Mouse (Mus musculus): ENCODE data around the gene Thpo. TPM values are rescaled to one million over a fixed set of nuclear protein-coding genes. Genes with fewer than 3 reads are reported as not detected.

Thpo gene
- polyA plus RNA-seq, 3 experiments from 2014 or later, result not detected

DNA sequence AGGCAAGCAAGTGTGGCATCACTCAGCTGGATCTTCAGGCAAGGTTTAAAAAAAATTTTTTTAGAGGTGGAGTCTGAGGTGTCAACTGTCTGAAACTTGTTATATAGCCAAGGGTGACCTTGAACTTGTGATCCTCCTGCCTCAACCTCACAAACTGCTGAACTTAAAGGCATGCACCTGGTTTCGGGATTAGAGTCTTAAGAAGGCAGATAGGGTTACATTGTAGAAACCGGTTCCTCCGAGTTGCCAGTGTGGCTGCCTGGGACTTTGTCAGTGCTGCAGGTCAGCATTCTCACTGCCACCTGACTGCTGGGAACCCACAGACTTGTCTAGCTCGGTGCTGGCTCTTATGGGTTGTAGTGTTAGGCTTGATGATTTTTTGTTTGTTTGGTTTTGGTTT, 11.1 kb downstream of the Thpo start:
- ATAC-seq, result no peak

DNA sequence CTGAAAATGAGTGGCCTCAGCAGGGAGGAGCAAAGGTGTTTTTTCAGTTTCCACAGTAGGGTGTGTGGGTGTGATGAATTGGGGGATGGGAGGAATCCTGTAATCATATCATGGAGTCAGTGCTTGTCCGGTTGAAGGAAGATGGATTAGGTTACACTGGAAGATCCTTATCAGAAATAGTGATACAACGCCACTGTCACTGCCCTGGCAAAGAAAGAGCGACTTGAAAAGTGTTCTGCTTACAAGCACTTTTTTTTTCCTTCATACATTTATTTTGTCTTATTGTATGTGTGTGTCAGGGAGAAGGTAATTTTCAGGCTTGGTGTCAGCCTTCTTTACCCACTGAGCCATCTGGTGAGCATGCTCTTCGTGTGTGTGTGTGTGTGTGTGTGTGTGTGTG, 11.6 kb downstream of the Thpo start:
- ATAC-seq, result no peak

DNA sequence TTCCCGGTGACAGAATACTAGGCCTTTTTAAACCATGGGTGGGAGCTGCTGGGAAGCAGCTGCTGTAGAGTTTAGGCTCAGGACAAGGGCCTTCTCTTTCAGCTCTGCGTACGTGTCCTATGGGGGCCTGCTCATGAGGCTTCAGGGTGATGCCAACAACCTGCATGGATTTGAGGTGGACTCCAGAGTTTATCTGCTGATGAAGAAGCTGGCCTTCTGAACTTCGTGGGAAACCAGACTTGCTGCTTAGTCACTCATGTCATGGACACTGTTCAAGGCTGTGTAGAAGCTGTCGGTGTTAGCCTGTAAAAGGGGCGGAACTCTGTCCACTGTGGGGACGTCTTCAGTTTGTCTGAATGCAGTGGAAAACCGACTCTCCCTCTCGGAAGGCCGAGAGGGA, 12.5 kb downstream of the Thpo start:
- no peak for ATAC-seq

DNA sequence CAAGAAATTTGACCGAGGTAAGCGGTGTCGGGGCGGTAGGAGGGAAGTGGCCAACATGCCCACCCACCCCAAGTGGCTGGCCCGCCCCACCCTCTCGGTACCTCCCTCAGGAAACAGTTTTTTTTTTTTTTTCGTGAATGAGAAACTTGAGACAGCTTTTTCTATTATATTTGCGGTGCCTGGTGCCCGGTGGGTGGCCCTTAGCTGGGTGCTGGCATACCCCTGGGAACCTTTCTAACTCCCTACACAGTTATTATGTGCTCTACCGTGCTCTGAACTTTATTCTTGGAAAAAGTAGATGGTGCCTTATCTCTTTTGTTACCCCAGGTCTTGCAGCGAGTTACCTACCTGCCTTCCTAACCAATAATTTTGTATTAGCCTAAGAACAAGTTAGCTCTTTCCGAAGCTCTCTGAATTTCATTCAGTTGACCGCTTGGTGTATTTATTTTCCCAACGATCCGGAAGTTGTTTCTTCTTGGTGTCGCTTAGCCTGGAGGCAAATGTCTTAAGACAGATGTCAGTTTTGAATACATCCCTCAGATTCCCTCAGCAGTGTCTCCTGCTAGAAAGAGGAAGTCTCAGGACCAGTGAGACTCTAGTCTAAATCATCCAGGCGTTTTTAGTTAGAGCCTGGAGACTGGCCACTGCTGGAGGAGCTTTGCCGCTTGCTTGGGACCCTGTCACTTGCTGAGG, 16.2 kb downstream of the Thpo start:
- ATAC-seq, result no peak

DNA sequence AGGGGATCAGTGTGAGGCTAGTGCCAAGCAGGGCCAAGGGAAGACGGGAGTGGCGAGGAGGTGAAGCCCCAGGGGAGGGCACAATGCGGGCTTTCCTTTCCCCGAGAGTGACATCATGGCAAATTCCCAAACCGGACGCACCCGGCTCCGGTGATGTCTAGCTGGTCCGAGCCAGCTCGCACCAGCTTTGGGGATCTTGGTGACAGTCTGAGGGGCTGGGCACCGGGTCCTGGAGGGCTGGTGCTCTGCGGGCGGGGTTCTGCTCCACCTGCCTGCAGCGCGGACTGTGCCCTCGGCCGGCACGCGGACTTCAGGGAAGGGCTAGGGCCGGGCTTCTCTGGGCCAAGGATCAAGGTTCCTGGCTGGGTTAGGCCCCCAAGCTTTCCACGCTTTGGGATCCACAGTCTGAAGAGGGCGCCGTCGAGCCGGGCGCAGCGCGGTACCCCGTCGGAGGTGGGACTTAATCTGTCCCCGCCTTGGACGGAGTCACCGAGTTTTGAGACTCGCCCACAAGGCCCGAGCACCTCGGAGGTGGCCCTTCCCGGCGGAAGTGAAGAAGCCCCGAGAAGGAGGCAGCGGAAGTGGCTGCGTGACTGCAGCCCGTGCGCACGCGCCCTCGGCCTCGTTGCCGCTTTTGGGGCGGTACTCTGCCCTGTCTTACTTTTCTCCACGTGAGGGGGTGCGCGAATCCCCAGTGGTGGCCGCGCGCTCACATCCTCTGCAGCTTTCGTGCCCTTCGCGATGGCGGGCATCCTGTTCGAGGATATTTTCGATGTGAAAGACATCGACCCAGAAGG, 16.9 kb downstream of the Thpo start, which contains the start of the genes Polr2h and Clcn2:
TSS of gene Polr2h (plus strand) at position 485 of the 797 bp plus-strand sequence.
TSS of gene Clcn2 (minus strand) at position 566 of the 797 bp plus-strand sequence.
- peak; percentile 87 for ATAC-seq

DNA sequence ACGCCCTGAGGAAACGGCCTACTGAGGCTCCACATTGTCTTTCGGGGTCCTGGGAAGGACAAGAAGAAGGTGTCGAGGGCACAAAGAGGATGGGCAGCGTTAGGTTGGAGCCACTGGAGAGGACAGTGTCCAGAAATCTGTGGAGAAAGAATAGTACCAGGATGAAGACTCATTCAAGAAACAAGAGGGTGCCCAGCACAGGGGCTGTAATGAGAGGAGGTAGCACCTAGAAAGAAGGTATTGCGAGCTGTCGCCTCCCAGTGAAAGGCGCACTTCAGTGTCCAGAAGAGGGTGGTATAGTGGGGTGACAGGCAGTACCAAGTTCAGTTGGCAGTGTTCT, 17.5 kb downstream of the Thpo start:
- no peak for ATAC-seq

DNA sequence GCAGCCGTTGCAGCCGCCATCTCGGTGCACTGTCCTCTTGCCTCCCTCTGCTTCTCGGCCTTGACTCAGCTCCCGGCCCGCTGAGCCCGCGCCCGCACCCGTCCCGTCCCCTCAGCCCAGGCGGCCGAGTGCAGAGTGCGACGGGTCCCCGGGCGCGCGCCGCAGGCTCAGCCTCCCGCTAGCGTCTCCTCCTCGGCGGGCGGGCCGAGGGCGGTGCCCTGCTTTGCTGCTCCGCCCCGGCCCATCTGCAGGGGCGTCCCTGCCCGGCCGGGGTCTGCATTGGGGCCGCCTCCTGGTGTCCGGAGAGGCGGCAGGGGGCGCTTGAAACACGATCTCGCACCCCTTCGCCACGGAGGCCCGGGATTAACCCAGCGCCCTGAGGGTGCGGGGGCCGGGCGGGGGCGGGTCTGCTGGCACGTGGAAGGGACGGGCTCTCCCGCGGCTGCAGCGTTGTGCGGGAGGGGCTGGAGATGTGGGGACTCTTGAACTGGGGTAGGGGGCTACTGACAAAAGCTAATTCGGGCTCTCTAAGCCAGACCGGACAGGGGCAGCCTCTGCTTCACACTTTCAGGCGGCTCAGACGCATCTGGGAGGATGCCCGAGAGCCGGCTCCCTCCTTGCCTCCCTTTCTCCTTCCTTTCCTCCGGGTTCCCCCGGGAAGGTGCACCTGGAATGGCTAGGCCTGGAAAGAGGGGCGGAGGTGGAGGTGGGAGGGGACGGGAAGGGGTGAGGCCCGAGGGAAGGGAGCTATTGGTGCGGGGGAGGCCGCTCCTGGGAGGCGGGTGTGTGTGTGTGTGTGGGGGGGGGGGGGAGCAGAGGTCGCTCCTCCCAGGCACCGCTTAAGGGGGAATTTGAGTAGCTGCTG, 18.1 kb downstream of the Thpo start:
- peak; percentile 31 for ATAC-seq

DNA sequence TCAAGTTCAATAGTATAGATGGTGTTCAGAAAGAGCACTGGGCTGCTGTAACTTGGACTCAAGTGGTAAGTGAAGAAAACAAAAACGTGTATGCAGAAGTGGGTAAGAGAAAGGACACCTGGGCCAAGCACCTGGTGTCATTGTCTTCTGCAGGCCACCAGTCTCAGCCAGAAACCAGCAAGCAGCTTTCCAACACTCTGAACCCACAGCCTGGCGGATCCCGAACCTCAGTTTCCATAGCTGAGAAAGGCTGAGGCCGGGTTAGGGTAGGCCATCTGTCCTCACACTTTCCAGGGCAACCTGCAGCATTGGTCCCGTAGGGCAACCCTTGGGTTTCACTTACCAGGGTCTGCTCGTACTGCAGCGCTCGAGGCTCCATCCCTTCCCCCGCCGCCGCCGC, 18.7 kb downstream of the Thpo start:
- no peak for ATAC-seq

DNA sequence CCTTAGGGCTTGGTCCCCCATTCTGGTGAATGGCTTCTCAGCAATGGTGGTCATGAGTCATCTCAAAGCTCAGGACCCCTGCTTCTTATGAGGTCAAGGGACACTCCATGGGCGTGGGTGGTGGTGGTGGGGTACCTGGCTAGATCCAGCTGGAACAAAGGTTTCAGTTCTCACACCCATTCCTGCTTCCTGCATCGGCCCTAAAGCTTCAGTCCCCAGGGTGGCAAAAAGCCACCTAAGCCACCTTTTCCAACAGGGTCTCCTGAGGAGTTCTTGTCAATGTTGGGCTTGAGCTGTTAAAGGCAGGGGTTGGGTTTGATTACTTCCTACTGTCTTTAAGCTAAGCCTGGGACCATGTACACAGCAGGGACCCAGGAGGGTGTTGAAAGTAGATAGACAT, 19.1 kb downstream of the Thpo start:
- no peak for ATAC-seq

DNA sequence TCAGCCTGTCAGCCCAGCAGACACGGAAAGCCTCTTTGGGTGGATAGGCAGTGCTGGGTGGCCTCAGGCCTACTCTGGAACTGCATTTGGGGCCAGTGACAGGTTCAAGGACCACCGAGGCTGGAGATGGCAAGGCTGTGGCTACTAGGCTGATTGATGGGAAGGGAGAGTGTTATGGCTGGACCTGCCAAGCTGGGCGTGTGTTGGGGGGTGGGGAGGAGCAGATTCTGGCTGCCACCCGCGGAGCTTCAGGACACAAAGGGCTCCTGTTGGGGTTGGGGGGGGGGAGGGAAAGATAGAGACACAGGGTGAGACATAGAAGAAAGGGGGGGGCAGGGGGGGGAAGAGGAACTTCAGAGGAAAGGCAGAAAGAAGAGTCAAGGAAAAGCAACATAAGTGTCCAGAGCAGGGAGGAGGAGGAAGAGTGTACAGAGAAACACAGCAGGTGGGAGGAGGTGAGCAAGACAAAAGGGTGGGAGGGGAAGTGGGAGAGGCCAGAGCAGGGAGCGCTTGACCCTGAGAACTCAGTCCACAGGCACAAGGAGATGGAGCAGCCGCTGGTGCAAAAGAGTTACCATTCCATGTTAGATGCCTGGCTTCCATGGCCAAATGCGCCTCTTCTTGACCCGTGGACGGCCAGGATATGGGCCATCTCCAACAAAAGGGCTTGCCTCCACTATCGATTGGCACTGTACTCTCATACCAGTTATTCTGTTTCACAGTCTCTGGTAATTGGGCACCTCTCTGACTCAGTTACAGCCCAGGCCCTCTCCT, 19.8 kb downstream of the Thpo start:
- ATAC-seq, result no peak

DNA sequence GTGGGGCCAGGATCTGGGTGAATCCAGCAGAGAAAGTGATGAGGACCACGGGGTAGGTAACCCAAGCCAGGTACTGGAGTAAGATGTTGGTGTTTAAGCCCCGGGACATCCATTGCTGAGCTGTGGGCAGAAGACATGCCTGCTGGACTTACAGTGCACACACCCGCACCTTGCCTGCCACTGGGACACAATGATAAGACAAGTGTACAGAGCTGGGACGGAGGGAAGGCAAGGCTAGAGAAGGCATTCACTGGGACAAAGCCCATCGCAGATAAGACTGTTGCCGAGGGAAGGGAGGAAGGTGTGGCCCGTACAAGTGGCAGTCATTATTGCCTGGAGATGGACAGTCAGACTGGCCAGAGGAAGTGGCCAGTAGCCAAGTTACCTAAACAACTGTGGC, 21.4 kb downstream of the Thpo start:
- ATAC-seq, result no peak

DNA sequence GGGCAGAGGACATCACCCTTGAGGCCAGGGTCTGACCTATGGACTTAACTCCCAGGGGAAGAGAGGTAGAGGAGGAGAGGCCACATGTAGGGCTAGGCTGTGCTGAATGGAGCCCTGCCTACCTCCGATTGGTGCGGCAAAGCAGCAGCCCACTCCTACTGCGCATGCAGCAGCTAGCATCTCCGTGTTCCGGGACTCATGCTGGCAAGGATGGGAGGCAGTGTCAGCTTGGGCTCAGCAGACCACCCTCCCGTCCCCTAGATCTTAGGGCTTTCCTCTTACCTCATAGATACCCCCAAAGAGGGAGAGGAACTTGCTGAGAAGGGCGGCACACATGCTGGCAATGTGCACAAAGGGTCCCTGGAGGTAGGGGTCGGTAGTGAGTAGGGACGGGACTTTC, 22.1 kb downstream of the Thpo start:
- no peak for ATAC-seq

DNA sequence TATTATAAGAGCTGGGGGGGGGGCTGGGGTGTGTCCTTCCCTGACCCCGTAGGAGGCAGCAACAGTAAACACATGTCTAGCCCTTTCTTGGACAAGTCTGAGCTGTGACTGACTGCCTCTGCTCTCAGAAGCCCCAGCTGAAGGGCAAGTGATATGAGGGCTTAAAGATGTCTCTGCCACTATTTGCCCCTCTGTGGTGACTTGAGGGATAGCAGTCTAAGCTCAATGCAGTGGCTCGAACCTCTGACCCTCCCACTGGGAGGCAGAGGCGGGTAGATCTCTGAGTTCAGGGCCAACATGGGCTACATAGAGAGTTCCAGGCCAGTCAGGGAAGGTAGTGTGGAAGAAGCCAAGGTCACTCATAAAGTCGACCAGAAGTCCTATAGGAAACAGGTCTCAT, 23.5 kb downstream of the Thpo start:
- no peak for ATAC-seq

DNA sequence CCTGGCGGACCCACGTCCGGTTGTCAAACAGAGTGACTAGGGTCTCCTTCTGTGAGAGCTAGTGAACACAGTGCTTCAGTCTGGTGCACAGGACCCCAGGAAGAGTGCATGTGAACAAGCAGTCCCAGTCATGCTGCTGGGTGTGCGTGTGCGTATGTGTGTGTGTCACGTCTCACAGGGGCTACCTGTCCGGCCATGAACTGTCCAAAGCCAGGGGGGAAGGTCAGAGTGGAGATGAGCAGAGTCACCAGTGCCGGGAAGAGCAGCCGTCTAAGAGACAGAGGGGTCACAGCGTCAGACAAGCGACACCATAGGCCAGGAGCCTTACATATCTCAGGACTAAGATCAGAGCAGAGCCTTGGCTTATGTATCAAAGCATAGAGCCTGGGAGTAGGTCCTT, 23.9 kb downstream of the Thpo start:
- no peak for ATAC-seq

DNA sequence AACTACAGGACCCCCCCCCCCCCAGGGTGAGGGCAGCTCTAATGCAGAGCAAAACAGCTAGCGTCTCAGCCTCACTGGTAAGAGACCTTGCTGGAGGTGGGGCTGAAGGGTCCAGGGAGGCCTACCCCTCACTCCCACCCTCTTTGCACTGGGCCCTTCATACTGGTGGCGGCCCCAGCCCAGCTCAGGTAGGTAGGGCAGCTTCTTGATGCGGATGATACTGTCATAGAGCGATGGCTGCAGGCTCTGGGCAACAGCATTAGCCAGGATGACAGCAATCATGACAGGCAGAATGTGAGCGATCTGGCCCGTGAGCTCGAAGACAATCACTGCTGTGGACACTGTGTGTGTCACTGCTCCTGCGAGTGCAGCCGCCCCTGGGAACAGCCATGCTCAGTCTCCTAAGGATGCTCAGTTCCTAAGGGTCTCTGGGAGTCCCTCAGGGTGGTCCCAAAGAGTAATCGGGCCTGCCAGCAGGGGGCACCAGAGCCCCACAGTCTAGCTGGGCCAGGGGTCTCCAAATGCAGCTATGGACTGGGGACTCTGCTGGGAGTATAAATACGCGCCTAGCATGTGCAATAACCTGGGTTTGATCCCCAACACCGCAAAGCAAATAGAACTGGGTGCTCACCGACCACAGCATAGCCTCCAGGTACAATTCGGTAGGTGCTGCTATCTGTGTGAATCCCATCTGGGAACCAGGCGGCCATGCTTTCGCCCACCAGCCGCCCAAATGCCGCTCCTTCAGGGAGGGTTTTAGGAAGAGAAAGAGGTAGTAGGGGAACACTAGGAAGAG, 25.2 kb downstream of the Thpo start:
- ATAC-seq, result no peak

DNA sequence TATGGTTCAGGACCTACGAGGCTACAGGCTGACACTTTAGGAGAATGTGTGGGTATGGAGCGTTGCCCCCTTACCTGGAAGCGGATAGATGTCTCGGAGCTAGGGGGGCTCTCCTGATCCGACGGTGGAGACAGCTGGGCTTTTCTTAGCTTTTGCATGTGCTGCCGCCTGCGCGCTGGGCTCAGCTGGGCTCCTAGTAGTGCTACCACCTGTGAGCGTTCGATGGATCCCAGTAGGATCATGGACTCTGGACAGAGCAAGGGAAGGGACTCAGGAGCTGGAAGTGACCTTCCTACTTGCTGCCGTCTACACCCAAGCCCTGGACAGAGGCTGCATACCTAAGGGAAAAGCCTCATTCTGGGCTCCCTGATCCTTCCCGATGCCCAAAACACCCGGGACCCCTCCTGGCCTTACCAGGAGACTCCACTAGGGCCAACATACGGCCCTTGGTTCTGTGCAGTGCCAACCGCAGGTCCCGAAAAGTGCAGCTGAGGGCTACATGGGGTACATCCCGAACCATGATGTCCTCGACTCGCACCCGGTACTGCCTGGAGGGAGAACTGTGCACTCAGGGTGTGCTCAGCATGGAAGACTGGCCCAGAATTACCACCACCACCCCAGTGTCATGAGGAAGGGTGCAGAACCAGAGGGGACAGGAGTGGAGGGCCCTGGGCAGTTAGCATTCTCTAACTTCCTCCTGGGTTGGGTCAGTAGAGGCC, 25.9 kb downstream of the Thpo start:
- no peak for ATAC-seq

DNA sequence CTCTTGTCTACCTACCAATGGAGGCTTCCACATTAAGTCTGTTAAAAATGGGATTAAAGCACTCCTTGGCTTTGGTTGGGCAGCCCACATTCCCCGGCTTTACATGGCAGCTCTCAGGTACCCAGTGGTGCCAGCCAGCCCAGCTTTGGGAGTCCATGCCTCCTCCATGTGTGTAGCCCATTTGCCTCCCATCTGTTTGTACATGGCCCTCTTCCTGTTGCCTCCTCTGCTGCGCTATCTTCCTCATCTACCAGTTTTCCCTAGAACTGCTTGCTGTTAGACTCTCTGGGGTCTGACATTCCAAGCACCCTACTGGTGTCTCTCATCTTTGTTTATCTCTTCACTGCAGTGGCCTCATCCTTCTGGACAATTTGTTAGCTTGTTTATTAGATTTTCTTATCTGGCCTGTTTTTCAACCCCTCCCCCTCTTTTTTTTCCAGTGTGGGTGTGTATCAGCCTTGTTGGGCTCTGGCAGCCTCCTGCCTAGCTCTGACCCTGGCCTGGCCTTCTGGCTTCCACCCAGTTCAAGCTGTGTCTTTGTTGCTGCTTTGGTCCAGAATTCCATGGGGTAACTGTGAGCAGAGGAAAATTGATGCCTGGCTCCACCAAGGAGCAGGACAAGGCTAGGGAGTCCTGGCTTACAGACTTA, 27.8 kb downstream of the Thpo start:
- no peak for ATAC-seq

DNA sequence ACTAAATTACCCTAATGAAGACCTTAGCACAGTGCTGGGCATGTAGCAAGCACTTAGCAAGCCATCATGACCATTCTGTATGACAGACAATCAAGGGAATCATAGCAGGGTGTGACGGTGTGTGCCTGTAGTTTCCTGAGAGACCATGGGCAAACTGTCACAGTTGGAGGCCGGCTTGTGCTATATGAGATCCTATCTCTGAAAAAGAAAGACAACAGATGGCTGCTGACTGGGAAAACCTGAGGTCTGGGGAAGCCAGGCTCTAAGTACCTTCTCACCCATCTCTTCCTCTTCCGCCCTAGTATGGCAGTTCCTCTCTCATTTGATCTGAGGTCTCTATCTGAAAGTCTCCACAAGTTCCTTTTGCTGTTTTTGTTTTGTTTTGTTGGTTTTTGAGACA, 28.5 kb downstream of the Thpo start:
- no peak for ATAC-seq

DNA sequence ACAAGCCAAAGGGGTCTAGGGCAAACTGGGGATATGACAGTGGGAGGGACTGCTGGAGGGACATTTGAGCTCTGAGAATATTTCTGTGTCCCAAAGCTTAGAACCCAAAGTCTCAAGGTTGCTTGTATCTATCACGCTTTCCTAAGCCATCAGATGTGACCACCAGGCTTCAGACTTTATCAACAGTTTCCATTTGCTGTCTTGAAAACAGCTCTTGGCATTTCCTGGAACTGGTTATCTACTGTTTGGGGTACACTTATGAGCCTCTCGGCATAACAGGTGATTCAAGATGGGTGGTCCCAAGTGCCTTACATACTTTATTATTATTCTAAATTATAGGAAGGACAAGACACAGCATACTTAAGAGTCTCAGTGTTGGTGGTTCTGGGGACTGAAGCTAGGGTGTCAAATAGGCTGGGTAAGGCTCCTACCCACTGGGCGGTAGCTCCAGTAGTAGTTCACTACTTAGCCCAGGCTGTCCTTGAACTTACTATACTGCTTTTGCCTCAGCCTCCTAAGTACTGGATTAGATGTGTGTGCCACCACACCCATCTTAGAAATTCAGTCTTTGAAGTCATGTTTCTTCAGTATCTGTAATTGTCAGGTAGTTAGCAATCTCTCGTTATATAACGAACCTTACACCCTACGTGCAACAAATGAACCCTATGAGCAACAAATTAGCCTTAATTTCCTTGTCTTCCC, 30.5 kb downstream of the Thpo start:
- no peak for ATAC-seq

DNA sequence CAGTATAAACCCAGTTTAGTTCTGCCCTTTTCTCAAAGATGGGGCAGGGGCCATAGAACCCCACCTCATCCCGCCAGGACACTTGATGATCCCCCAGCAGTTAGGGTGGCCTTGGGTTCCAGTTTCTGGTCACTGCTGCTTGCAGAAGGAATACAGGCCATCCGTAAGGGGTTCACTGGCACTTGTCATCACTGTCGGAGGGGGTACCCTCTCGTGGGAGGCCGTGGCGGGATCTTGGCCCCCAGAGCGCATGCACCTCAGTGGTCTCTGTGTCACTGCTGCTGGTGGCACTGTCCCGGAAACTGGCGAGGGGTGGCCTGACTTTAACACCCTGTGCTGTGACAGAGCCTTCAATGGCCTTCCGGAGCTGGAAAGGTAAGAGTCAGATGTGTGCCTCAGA, 31.2 kb downstream of the Thpo start:
- ATAC-seq, result no peak
